Mouse (Mus musculus) ES-E14 (cell line): Measurements from ENCODE around the gene Ranbp3. TPM values are rescaled to one million over a fixed set of nuclear protein-coding genes. Genes with fewer than 3 reads are reported as not detected.

Experiments
- DNase-seq: peaks from one replicate; pipeline ENCODE4 v3.0.0-alpha.2; 2013; ENCODE audit warnings: low read depth, low spot score
- H3K27ac ChIP-seq: 2 replicates; pipeline ENCODE4 v1.5.1; 2012; ENCODE audit warnings: low read depth, mild to moderate bottlenecking, low read length, moderate library complexity, mixed read lengths; ENCODE audit not compliant: poor library complexity, insufficient read depth, severe bottlenecking
- H3K36me3 ChIP-seq: 2 replicates; pipeline ENCODE4 v1.6.1; 2012; ENCODE audit warnings: mild to moderate bottlenecking, low read length, moderate library complexity, mixed read lengths; ENCODE audit not compliant: control insufficient read depth, poor library complexity, insufficient read depth, severe bottlenecking
- H3K4me1 ChIP-seq, 2 experiments: fragments of 150-350 bp in 1 of 2; sonication (generic) in 1 of 2; 2 replicates each; pipeline ENCODE4 v1.6.1; 2012; ENCODE audit warnings: low read length in 2 of 2, mild to moderate bottlenecking in 1 of 2, mixed read lengths in 1 of 2; ENCODE audit not compliant: control insufficient read depth in 2 of 2, insufficient read depth in 2 of 2, poor library complexity in 1 of 2
- H3K4me3 ChIP-seq, 2 experiments: fragments of 150-350 bp in 1 of 2; sonication (generic) in 1 of 2; 2 replicates each; pipeline ENCODE4 v1.5.1; 2012; ENCODE audit warnings: low read length in 2 of 2, low read depth in 1 of 2, mild to moderate bottlenecking in 1 of 2, mixed read lengths in 1 of 2; ENCODE audit not compliant: insufficient read depth in 1 of 2, poor library complexity in 1 of 2, severe bottlenecking in 1 of 2
- H3K9ac ChIP-seq: 2 replicates; pipeline ENCODE4 v1.6.1; 2012; ENCODE audit warnings: low read depth, mild to moderate bottlenecking, low read length, mixed read lengths; ENCODE audit not compliant: poor library complexity, insufficient read depth, severe bottlenecking
- H3K9me3 ChIP-seq: fragments of 150-350 bp; sonication (generic); 2 replicates; pipeline ENCODE4 v1.6.1; 2012; ENCODE audit warnings: low read depth, mild to moderate bottlenecking, low read length; ENCODE audit not compliant: control insufficient read depth, insufficient read depth
- CHD2 ChIP-seq: IDR thresholded peaks from 2 replicates; pipeline ENCODE4 v1.6.1; 2014; ENCODE audit warnings: mild to moderate bottlenecking, low read depth, low read length, inconsistent platforms
- HCFC1 ChIP-seq: IDR thresholded peaks from 2 replicates; pipeline ENCODE4 v1.6.1; 2012; ENCODE audit warnings: low read length, inconsistent platforms, borderline replicate concordance; ENCODE audit not compliant: insufficient read depth
- MAFK ChIP-seq: IDR thresholded peaks from 2 replicates; pipeline ENCODE4 v1.6.1; 2014; ENCODE audit warnings: mild to moderate bottlenecking, low read depth, low read length, inconsistent platforms; ENCODE audit not compliant: insufficient read depth
- ZC3H11A ChIP-seq: IDR thresholded peaks from 2 replicates; pipeline ENCODE4 v1.6.1; 2012; ENCODE audit warnings: low read depth, mild to moderate bottlenecking, inconsistent platforms, low read length, borderline replicate concordance
- ZNF384 ChIP-seq: IDR thresholded peaks from 2 replicates; pipeline ENCODE4 v1.6.1; 2012; ENCODE audit warnings: low read depth, low read length, inconsistent platforms
- in situ Hi-C, 2 experiments: fragments of 600-800 bp; cut with MboI; formaldehyde crosslinking; loops; one replicate each; pipeline ENCODE4 v1.15.1; 2025; ENCODE audit warnings: low sequenced_read_pairs in 2 of 2, inconsistent platforms in 1 of 2; ENCODE audit not compliant: unreplicated experiment in 2 of 2
- total RNA-seq: library from RNA; depleted of rRNA; stranded (reverse); fragments of 300-350 nt; gene quantifications from 2 replicates; pipeline ENCODE4 v1.2.3, GENCODE M21; 2012

Ranbp3 gene
- total RNA-seq, 1 experiment = 133 TPM

- in situ Hi-C loops = no loop called here
- Histone ChIP-seq H3K27ac (no peak overlapping the region), H3K36me3 (peaks cover 58% of the 10 kb centered on the region), H3K9me3 (no peaks in the 10 kb centered on the region), H3K9ac (no peak overlapping the region), H3K4me1 (no peaks in the 10 kb centered on the region; a peak in 1 of 4 replicates), H3K4me3 (no peak overlapping the region)
- no peak for TF ChIP-seq HCFC1
- no peak for TF ChIP-seq ZC3H11A
- no peak for TF ChIP-seq MAFK
- TF ChIP-seq ZNF384 = no peak
- no peak for TF ChIP-seq CHD2
- DNase-seq = no peak
These were observed 9.8 kb downstream of the Ranbp3 start for GRCm38 (mm10) chr17:56682880-56683279.

GRCm38 (mm10) chr17:56683546-56684140, 10.5 kb downstream of the Ranbp3 start:
- no peak overlapping the region for H3K27ac ChIP-seq
- in situ Hi-C loops = no loop called here
- TF ChIP-seq CHD2 (no peak), MAFK (no peak), ZC3H11A (no peak)
- no peak for DNase-seq
- no peaks in the 10 kb centered on the region for H3K4me1 ChIP-seq
- no peaks in the 10 kb centered on the region for H3K9me3 ChIP-seq
- peaks cover 60% of the 10 kb centered on the region for H3K36me3 ChIP-seq
- H3K4me3 ChIP-seq = no peak overlapping the region
- H3K9ac ChIP-seq = no peak overlapping the region

GRCm38 (mm10) chr17:56684649-56685048, 11.6 kb downstream of the Ranbp3 start:
- in situ Hi-C loops = no loop called here
- Histone ChIP-seq H3K36me3 (peaks cover 52% of the 10 kb centered on the region), H3K4me1 (no peaks in the 10 kb centered on the region), H3K9ac (no peak overlapping the region), H3K9me3 (no peaks in the 10 kb centered on the region), H3K4me3 (no peak overlapping the region), H3K27ac (no peak overlapping the region)
- no peak for DNase-seq
- TF ChIP-seq HCFC1 (no peak), MAFK (no peak), CHD2 (no peak)

GRCm38 (mm10) chr17:56686801-56687200, 13.7 kb downstream of the Ranbp3 start:
- in situ Hi-C loops = no loop called here
- TF ChIP-seq HCFC1 (no peak), ZC3H11A (no peak), ZNF384 (no peak), MAFK (no peak), CHD2 (no peak)

GRCm38 (mm10) chr17:56688045-56688444, 15.0 kb downstream of the Ranbp3 start:
- peaks cover 57% of the 10 kb centered on the region for H3K36me3 ChIP-seq
- DNase-seq = no peak
- H3K27ac ChIP-seq = no peak overlapping the region
- no peaks in the 10 kb centered on the region for H3K9me3 ChIP-seq
- H3K4me3 ChIP-seq = no peak overlapping the region
- in situ Hi-C loops = no loop called here
- no peaks in the 10 kb centered on the region for H3K4me1 ChIP-seq
- TF ChIP-seq MAFK (no peak), ZNF384 (no peak), CHD2 (no peak), ZC3H11A (no peak), HCFC1 (no peak)
- no peak overlapping the region for H3K9ac ChIP-seq

More at GRCm38 (mm10) chr17:56686801-56687200, 13.7 kb downstream of the Ranbp3 start:
- no peak for DNase-seq
- H3K36me3 ChIP-seq = peaks cover 54% of the 10 kb centered on the region
- no peak overlapping the region for H3K27ac ChIP-seq
- H3K9me3 ChIP-seq = no peaks in the 10 kb centered on the region
- H3K4me3 ChIP-seq = no peak overlapping the region
- no peak overlapping the region for H3K9ac ChIP-seq
- no peaks in the 10 kb centered on the region for H3K4me1 ChIP-seq
